In the genomic region with DNA sequence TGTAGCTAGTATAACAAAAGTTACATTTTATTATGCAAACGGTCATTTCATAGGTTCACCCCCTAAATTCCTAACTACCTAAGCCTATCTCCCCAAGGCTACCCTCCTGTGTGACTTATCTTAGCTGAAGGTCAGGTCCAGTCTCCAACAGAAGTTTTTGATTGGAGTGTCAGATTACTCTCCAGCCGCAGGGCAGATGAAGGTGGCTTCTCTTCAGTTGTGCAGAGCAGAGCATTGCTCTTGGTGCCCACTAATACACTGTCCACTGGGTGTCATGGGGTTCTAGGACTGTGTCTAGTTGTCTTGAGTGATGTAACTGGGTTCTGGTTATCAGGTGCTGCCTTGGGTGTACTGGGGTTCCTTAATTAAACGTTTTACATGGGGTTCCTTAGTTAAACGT, we compare ENCODE assay signal across 8 mouse cellular contexts. TPM values are rescaled to one million over a fixed set of nuclear protein-coding genes. Genes with fewer than 3 reads are reported as not detected.
DNase-seq lines count a peak whose midpoint lies in the region; ATAC-seq lines count a peak whose summit lies in the region.

No protein-coding gene starts in this region.

- H3K9ac ChIP-seq in limb, embryonic 15.5 days, result 0 out of 2 replicates have a peak overlapping the region, but pooled peaks have one; percentile 68

- peak; percentile 31 to 80 for DNase-seq in adrenal gland, adult (ENCODE audit: inconsistent age in 2 of 2, low spot score in 1 of 2)
- no peak for DNase-seq in adrenal gland, adult 18-20 months (ENCODE audit: low spot score in 2 of 2)
- DNase-seq in 416B (ENCODE audit: low read depth), result peak; percentile 47
- no peak for DNase-seq in frontal cortex, postnatal 14 days (ENCODE audit: low spot score in 2 of 2)

- H3K4me1 ChIP-seq in erythroblast, embryonic 14.5 days (ENCODE audit: control insufficient read depth), result peaks cover 18% of the 10 kb centered on the region
- peaks cover 12% of the 10 kb centered on the region for H3K4me1 ChIP-seq in limb, embryonic 15.5 days

- H3K36me3 ChIP-seq in erythroblast, embryonic 14.5 days (ENCODE audit: control insufficient read depth), result peaks cover 9% of the 10 kb centered on the region
- H3K36me3 ChIP-seq in limb, embryonic 15.5 days, result peaks cover 16% of the 10 kb centered on the region

- peak overlapping the region; percentile 80 for H3K4me2 ChIP-seq in limb, embryonic 15.5 days

- H3K27me3 ChIP-seq in erythroblast, embryonic 14.5 days (ENCODE audit: control insufficient read depth), result no peaks in the 10 kb centered on the region
- H3K27me3 ChIP-seq in limb, embryonic 15.5 days, result no peaks in the 10 kb centered on the region

- no peak for ATAC-seq in limb, embryonic 15.5 days (ENCODE audit: insufficient number of reproducible peaks, low FRiP score, low TSS enrichment, low read depth)
- no peak for ATAC-seq in monocyte, adult 5-6 weeks (replicated peaks; ENCODE audit: insufficient number of reproducible peaks, low FRiP score, low TSS enrichment, poor library complexity, severe bottlenecking)
- no peak for ATAC-seq in inflammation-experienced regulatory T-cells, adult 6 months

- H3K27ac ChIP-seq in limb, embryonic 15.5 days, result no peak overlapping the region

- H3K9me3 ChIP-seq in erythroblast, embryonic 14.5 days (ENCODE audit: control insufficient read depth, low read length), result no peaks in the 10 kb centered on the region
- no peaks in the 10 kb centered on the region for H3K9me3 ChIP-seq in limb, embryonic 15.5 days

- WGBS in limb, embryonic 15.5 days, result 12% methylated on average over 4 of the region's 4 CpGs

- H3K4me3 ChIP-seq in erythroblast, embryonic 14.5 days (replicated peaks), result peak overlapping the region; percentile 86
- H3K4me3 ChIP-seq in limb, embryonic 15.5 days, result peak overlapping the region; percentile 75

RNA-seq across cellular contexts. Expression of gene Pop4, which starts 0.6 kb away (rescaled TPM):
- 10 to 100 TPM; 30.1 to 58.8 TPM for total RNA-seq in adrenal gland, adult 18-20 months (2021)
- polyA plus RNA-seq in erythroblast, embryonic 14.5 days (2012), result 0.13 and 0.48 TPM in 2 replicates
- polyA plus RNA-seq in limb, embryonic 15.5 days (2015; fragmentation: Nextera tagmentation; extraction: Ambion mirVana), result 54.6 and 55.0 TPM in 2 replicates
- total RNA-seq in monocyte, adult 5-6 weeks (2017), result 43.5 to 50.6 TPM (median 49.7 TPM) in 3 replicates
- 10 to 100 TPM; 29.6 to 38.7 (median 31.1) TPM for polyA plus RNA-seq in inflammation-experienced regulatory T-cells, adult 6 months (2017; shearing (Covaris generic))

RNA-seq across cellular contexts. Expression of gene Plekhf1, which starts 44.0 kb away (rescaled TPM):
- 1 to 10 TPM; 4.0 to 4.2 TPM for total RNA-seq in adrenal gland, adult 18-20 months (2021)
- polyA plus RNA-seq in erythroblast, embryonic 14.5 days (2012), result 0.01 TPM in 2 replicates
- polyA plus RNA-seq in limb, embryonic 15.5 days (2015; fragmentation: Nextera tagmentation; extraction: Ambion mirVana), result 5.4 and 7.2 TPM in 2 replicates
- total RNA-seq in monocyte, adult 5-6 weeks (2017), result 1.4 to 5.3 TPM (median 1.6 TPM) in 3 replicates
- 1 to 10 TPM in 2 of 3 experiments, under 1 TPM in 1; 0.37 to 2.9 (median 1.0) TPM for polyA plus RNA-seq in inflammation-experienced regulatory T-cells, adult 6 months (2017; shearing (Covaris generic))

Comparison
In these comparisons a context has a peak if more than half of its experiments do, and no peak if none do; other contexts are left out.
1. DNase-seq: peak in adrenal gland, adult (2 of 2) and 416B (single experiment); none in adrenal gland, adult 18-20 months (0 of 2) and frontal cortex, postnatal 14 days (0 of 2).
2. RNA of gene Pop4, which starts 0.6 kb away (polyA plus RNA-seq): 54.6 to 55.0 TPM in limb, embryonic 15.5 days and 29.6 to 38.7 TPM in inflammation-experienced regulatory T-cells, adult 6 months; 0.13 to 0.48 TPM in erythroblast, embryonic 14.5 days; every median in the first group is over 10 times any median in the second.